Mouse (Mus musculus) myocyte (in vitro differentiated cells): ENCODE results near the gene Terb1.

Experiments used
- E2F4 ChIP-seq: IDR thresholded peaks from one replicate; pipeline ENCODE4 v1.6.1; 2011; ENCODE audit warnings: mild to moderate bottlenecking, control low read depth, moderate library complexity; ENCODE audit not compliant: insufficient read depth
- MAX ChIP-seq: IDR thresholded peaks from one replicate; pipeline ENCODE4 v1.6.1; 2011; ENCODE audit warnings: low read depth, mild to moderate bottlenecking, control low read depth
- MYOD1 ChIP-seq, 3 experiments: IDR thresholded peaks; one replicate each; pipeline ENCODE4 v1.6.1; 2011; ENCODE audit warnings: control low read depth in 2 of 3, low read depth in 2 of 3, mild to moderate bottlenecking in 2 of 3, moderate library complexity in 1 of 3; ENCODE audit not compliant: insufficient read length in 2 of 3, control insufficient read depth in 1 of 3
- MYOG ChIP-seq, 3 experiments: IDR thresholded peaks; one replicate each; pipeline ENCODE4 v1.6.1; 2011; ENCODE audit warnings: control low read depth in 2 of 3, low read depth in 2 of 3, mild to moderate bottlenecking in 2 of 3; ENCODE audit not compliant: insufficient read length in 2 of 3, control insufficient read depth in 1 of 3, insufficient read depth in 1 of 3
- POLR2A ChIP-seq: IDR thresholded peaks from one replicate; pipeline ENCODE4 v1.6.1; 2011; ENCODE audit warnings: low read depth, mild to moderate bottlenecking, control low read depth, moderate library complexity; ENCODE audit not compliant: insufficient read length
- REST ChIP-seq: IDR thresholded peaks from one replicate; pipeline ENCODE4 v1.6.1; 2011; ENCODE audit warnings: mild to moderate bottlenecking, control low read depth, moderate library complexity; ENCODE audit not compliant: insufficient read depth, insufficient read length
- SRF ChIP-seq: IDR thresholded peaks from one replicate; pipeline ENCODE4 v1.6.1; 2011; ENCODE audit warnings: low read depth; ENCODE audit not compliant: control insufficient read depth, insufficient read length
- TCF12 ChIP-seq: IDR thresholded peaks from one replicate; pipeline ENCODE4 v1.6.1; 2011; ENCODE audit warnings: mild to moderate bottlenecking, control low read depth; ENCODE audit not compliant: poor library complexity, insufficient read depth, severe bottlenecking
- TCF3 ChIP-seq: IDR thresholded peaks from one replicate; pipeline ENCODE4 v1.6.1; 2011; ENCODE audit warnings: low read depth, control low read depth; ENCODE audit not compliant: insufficient read length
- USF1 ChIP-seq: IDR thresholded peaks from one replicate; pipeline ENCODE4 v1.6.1; 2011; ENCODE audit warnings: low read depth, mild to moderate bottlenecking, control low read depth, moderate library complexity

GRCm38 (mm10) chr8:104533971-104534778 is 24.5 kb upstream of the Terb1 start, which contains the start of the genes Nae1 and Car7:
- TF ChIP-seq MYOD1 (IDR thresholded peaks at IDR 0.05; ENCODE audit: control insufficient read depth in 1 of 3, insufficient read length in 2 of 3, low read depth in 2 of 3), result no peak
- peak; percentile 92 for TF ChIP-seq POLR2A
- TF ChIP-seq SRF, result peak; percentile 24
- no peak for TF ChIP-seq MAX
- no peak for TF ChIP-seq TCF12
- TF ChIP-seq USF1, result no peak
- TF ChIP-seq TCF3, result no peak
- no peak for TF ChIP-seq REST
- TF ChIP-seq E2F4, result no peak
- no peak for TF ChIP-seq MYOG (IDR thresholded peaks at IDR 0.05; ENCODE audit: control insufficient read depth in 1 of 3, insufficient read depth in 1 of 3, insufficient read length in 2 of 3, low read depth in 2 of 3)
